Comparison of ENCODE assay signal across 39 mouse cellular contexts in genomic region chr6:52323292-52323691, GRCm38 (mm10). TPM values are rescaled to one million over a fixed set of nuclear protein-coding genes. Genes with fewer than 3 reads are reported as not detected.
DNase-seq lines count a peak whose midpoint lies in the region; ATAC-seq and TF ChIP-seq lines count a peak whose summit lies in the region.
"Had no signal": no experiment of that assay in that cellular context is flagged by ENCODE, and none has a peak within 500 bp of the region (broad histone marks: within the 10 kb centered on the region; RNA-seq: fewer than 3 reads in every experiment).

No protein-coding gene starts in this region.

- TF ChIP-seq CTCF in intestine, postnatal 0 days (IDR thresholded peaks at IDR 0.05; ENCODE audit: low read depth): no peak

- no peak overlapping the region for H3K4me2 ChIP-seq in intestine, embryonic 14.5 days (ENCODE audit: low read length)
- H3K4me2 ChIP-seq in intestine, postnatal 0 days (replicated peaks; ENCODE audit: low read depth): no peak overlapping the region
- H3K4me2 ChIP-seq in neural tube, embryonic 13.5 days: peak overlapping the region; percentile 16; the same call in 1 of the 2 replicates
- H3K4me2 ChIP-seq in neural tube, embryonic 15.5 days: no peak overlapping the region
- H3K4me2 ChIP-seq: embryonic facial prominence, embryonic 12.5 days; intestine, embryonic 15.5 days; midbrain, embryonic 15.5 days had no signal

- 10% methylated on average over 10 of the region's 10 CpGs for WGBS in intestine, embryonic 14.5 days
- WGBS in intestine, postnatal 0 days: 26% methylated on average over 10 of the region's 10 CpGs
- WGBS in neural tube, embryonic 13.5 days: 2% methylated on average over 10 of the region's 10 CpGs
- 5% methylated on average over 10 of the region's 10 CpGs for WGBS in neural tube, embryonic 15.5 days

- no peaks in the 10 kb centered on the region for H3K9me3 ChIP-seq in intestine, embryonic 14.5 days (ENCODE audit: control insufficient read depth, low read length)
- H3K9me3 ChIP-seq in intestine, postnatal 0 days (ENCODE audit: control insufficient read depth): no peaks in the 10 kb centered on the region
- no peaks in the 10 kb centered on the region for H3K9me3 ChIP-seq in neural tube, embryonic 13.5 days
- H3K9me3 ChIP-seq in neural tube, embryonic 15.5 days (replicated peaks): no peaks in the 10 kb centered on the region
- H3K9me3 ChIP-seq: embryonic facial prominence, embryonic 12.5 days; hindbrain, embryonic 10.5 days; intestine, embryonic 15.5 days; midbrain, embryonic 15.5 days had no signal

- ATAC-seq in intestine, embryonic 14.5 days (replicated peaks; ENCODE audit: low FRiP score, low TSS enrichment, low read depth): no peak
- ATAC-seq in intestine, postnatal 0 days: no peak
- no peak for ATAC-seq in neural tube, embryonic 13.5 days (ENCODE audit: low read depth)
- no peak for ATAC-seq in neural tube, embryonic 15.5 days (ENCODE audit: low FRiP score)
- ATAC-seq: activated CD4-positive, CD25-positive, alpha-beta regulatory T cell, adult 4 months; forebrain, embryonic 14.5 days; intestine, embryonic 15.5 days; midbrain, embryonic 15.5 days had no signal

- peak; percentile 50 for DNase-seq in embryo, embryonic 11 days
- no peak for DNase-seq in embryo, embryonic 10 days (ENCODE audit: low spot score)
- DNase-seq in intestine, embryonic 14.5 days (ENCODE audit: low spot score): peak; percentile 69
- no peak for DNase-seq in adrenal gland, postnatal 10 days
- no peak for DNase-seq in spleen, postnatal 36 days (ENCODE audit: low spot score in 2 of 2)
- DNase-seq: adrenal gland, adult 2 months; cerebellum, adult 9-10 months; cerebellum, postnatal 36 days; gastrocnemius, postnatal 14 days; heart, postnatal 14 days; kidney, adult 8-10 months; layer of hippocampus, postnatal 36 days; liver; lung, adult 2 months; lung, postnatal 10 days; right cerebral cortex, postnatal 4 days had no signal

- H3K27ac ChIP-seq in intestine, embryonic 14.5 days (ENCODE audit: low read depth): no peak overlapping the region
- no peak overlapping the region for H3K27ac ChIP-seq in intestine, postnatal 0 days (ENCODE audit: low read depth, low read length)
- H3K27ac ChIP-seq in neural tube, embryonic 13.5 days (replicated peaks): no peak overlapping the region
- no peak overlapping the region for H3K27ac ChIP-seq in neural tube, embryonic 15.5 days (replicated peaks)
- H3K27ac ChIP-seq: embryonic facial prominence, embryonic 12.5 days; hindbrain, embryonic 10.5 days; intestine, embryonic 15.5 days; kidney, postnatal 0 days; liver, embryonic 14.5 days; macrophage; midbrain, embryonic 15.5 days had no signal

- peaks cover 73% of the 10 kb centered on the region for H3K27me3 ChIP-seq in intestine, embryonic 14.5 days (replicated peaks; ENCODE audit: control insufficient read depth, insufficient read depth, low read length)
- H3K27me3 ChIP-seq in intestine, postnatal 0 days (replicated peaks; ENCODE audit: control insufficient read depth, insufficient read depth, low read length): peaks cover 82% of the 10 kb centered on the region
- H3K27me3 ChIP-seq in neural tube, embryonic 13.5 days: peaks cover 92% of the 10 kb centered on the region
- peaks cover 85% of the 10 kb centered on the region for H3K27me3 ChIP-seq in neural tube, embryonic 15.5 days (replicated peaks)
- H3K27me3 ChIP-seq: CH12.LX had no signal

- no peak overlapping the region for H3K4me3 ChIP-seq in intestine, embryonic 14.5 days (ENCODE audit: low read depth, low read length)
- no peak overlapping the region for H3K4me3 ChIP-seq in intestine, postnatal 0 days (ENCODE audit: low read depth, low read length)
- H3K4me3 ChIP-seq in neural tube, embryonic 13.5 days: no peak overlapping the region
- no peak overlapping the region for H3K4me3 ChIP-seq in neural tube, embryonic 15.5 days (replicated peaks)
- H3K4me3 ChIP-seq: embryonic facial prominence, embryonic 12.5 days; hindbrain, embryonic 10.5 days; intestine, embryonic 15.5 days; midbrain, embryonic 15.5 days; myocyte had no signal

- no peaks in the 10 kb centered on the region for H3K36me3 ChIP-seq in intestine, embryonic 14.5 days (ENCODE audit: control insufficient read depth, insufficient read depth, low read length)
- no peaks in the 10 kb centered on the region for H3K36me3 ChIP-seq in intestine, postnatal 0 days (ENCODE audit: control insufficient read depth, insufficient read depth)
- H3K36me3 ChIP-seq in neural tube, embryonic 13.5 days: no peaks in the 10 kb centered on the region
- H3K36me3 ChIP-seq in neural tube, embryonic 15.5 days: no peaks in the 10 kb centered on the region
- H3K36me3 ChIP-seq: embryonic facial prominence, embryonic 12.5 days; hindbrain, embryonic 10.5 days; intestine, embryonic 15.5 days; midbrain, embryonic 15.5 days had no signal

- H3K4me1 ChIP-seq in intestine, embryonic 14.5 days (replicated peaks; ENCODE audit: control insufficient read depth, insufficient read depth, low read length): no peaks in the 10 kb centered on the region
- no peaks in the 10 kb centered on the region for H3K4me1 ChIP-seq in intestine, postnatal 0 days (replicated peaks; ENCODE audit: control insufficient read depth, insufficient read depth, low read length)
- H3K4me1 ChIP-seq in neural tube, embryonic 13.5 days (replicated peaks): peaks cover 18% of the 10 kb centered on the region
- peaks cover 7% of the 10 kb centered on the region for H3K4me1 ChIP-seq in neural tube, embryonic 15.5 days
- H3K4me1 ChIP-seq: embryonic facial prominence, embryonic 12.5 days; intestine, embryonic 15.5 days had no signal

- H3K9ac ChIP-seq in intestine, embryonic 14.5 days (ENCODE audit: low read length): no peak overlapping the region
- H3K9ac ChIP-seq in intestine, postnatal 0 days (ENCODE audit: low read depth, low read length): no peak overlapping the region
- H3K9ac ChIP-seq in neural tube, embryonic 13.5 days: no peak overlapping the region
- no peak overlapping the region for H3K9ac ChIP-seq in neural tube, embryonic 15.5 days (replicated peaks)
- H3K9ac ChIP-seq: embryonic facial prominence, embryonic 12.5 days; intestine, embryonic 15.5 days; liver, embryonic 14.5 days; midbrain, embryonic 15.5 days had no signal

RNA-seq across cellular contexts. Expression of gene Evx1, which starts 10.0 kb away (rescaled TPM):
- polyA plus RNA-seq in intestine, embryonic 14.5 days (2014; fragmentation: Nextera tagmentation; extraction: Ambion mirVana): not detected in 2 replicates
- polyA plus RNA-seq in intestine, postnatal 0 days (2015; fragmentation: Nextera tagmentation; extraction: Ambion mirVana): 0.04 TPM in 1 of 2 replicates, not detected in the other
- 1.7 and 2.3 TPM in 2 replicates for polyA plus RNA-seq in neural tube, embryonic 13.5 days (2015; fragmentation: Nextera tagmentation; extraction: Ambion mirVana)
- 0.82 and 1.9 TPM in 2 replicates for polyA plus RNA-seq in neural tube, embryonic 15.5 days (2015; fragmentation: Nextera tagmentation; extraction: Ambion mirVana)
- total RNA-seq in adrenal gland, postnatal 10 days (2021): not detected
- total RNA-seq: adrenal gland, postnatal 4 days; CH12.LX; gastrocnemius, postnatal 14 days; granulocyte monocyte progenitor cell, adult 5-6 weeks; heart, postnatal 14 days; layer of hippocampus, adult 8-10 months; layer of hippocampus, postnatal 36 days; megakaryocyte-erythroid progenitor cell, adult 5-6 weeks; neutrophil, adult 5-6 weeks had no signal
- polyA plus RNA-seq: activated CD4-positive, CD25-positive, alpha-beta regulatory T cell, adult 4 months; adrenal gland, adult 2 months; C2C12; forebrain, embryonic 14.5 days; heart, embryonic 14.5 days; kidney, postnatal 0 days; liver, embryonic 14.5 days; lung, adult 2 months; macrophage; myocyte; spleen, adult 2 months; thymus, postnatal 0 days had no signal

Comparison
In these comparisons a context has a peak if more than half of its experiments do, and no peak if none do; other contexts are left out.
1. DNase-seq: peak in embryo, embryonic 11 days (single experiment) and intestine, embryonic 14.5 days (single experiment); none in embryo, embryonic 10 days (single experiment), adrenal gland, postnatal 10 days (single experiment) and spleen, postnatal 36 days (0 of 2).